Mouse (Mus musculus): ENCODE measurements at regions not wholly inside any gene's neighbourhood (a gene's known extent, or its start where the extent isn't known, plus 50 kb on each side); places are given as distances from the start of the nearest gene placed in this dataset.

DNA sequence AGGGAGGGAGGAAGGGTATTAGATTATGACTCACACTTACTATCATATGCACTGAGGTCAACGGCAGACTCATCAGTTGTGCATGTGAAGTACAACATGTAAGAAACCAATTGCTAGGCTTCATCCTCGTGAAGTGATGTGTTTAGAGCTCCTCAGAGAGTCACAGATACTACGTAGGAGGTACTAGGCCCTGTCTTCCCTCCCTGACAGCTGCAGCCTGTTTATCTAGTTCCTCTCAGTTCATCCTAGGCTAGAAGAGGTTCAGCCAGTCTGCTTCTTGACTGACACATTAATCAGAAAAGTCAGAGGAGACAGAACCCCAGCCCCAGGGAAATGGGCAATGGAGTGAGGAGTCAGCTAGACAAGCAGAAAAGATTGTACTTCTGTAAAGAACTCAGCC lies 180.1 kb upstream of the Eya4 start:
- DNase-seq (ENCODE audit: low spot score), result no peak
- H3K36me3 ChIP-seq (replicated peaks), result no peaks in the 10 kb centered on the region
- H3K4me3 ChIP-seq (ENCODE audit: low read depth, low read length), result no peak overlapping the region
- no peaks in the 10 kb centered on the region for H3K9me3 ChIP-seq (replicated peaks)
- no peaks in the 10 kb centered on the region for H3K27me3 ChIP-seq (ENCODE audit: insufficient read depth, low read length)
- H3K4me1 ChIP-seq (ENCODE audit: insufficient read depth, low read depth, low read length), result no peaks in the 10 kb centered on the region
- no peak for TF ChIP-seq POLR2AphosphoS5 (IDR thresholded peaks at IDR 0.05; ENCODE audit: insufficient replicate concordance, low read depth, low read length)
- no peak for TF ChIP-seq CTCF (IDR thresholded peaks at IDR 0.05; ENCODE audit: low read depth, low read length)
- TF ChIP-seq GATA1 (IDR thresholded peaks at IDR 0.05; ENCODE audit: borderline replicate concordance, low read length), result no peak
- TF ChIP-seq TAL1 (conservative IDR thresholded peaks at IDR 0.05; ENCODE audit: low read depth, low read length), result no peak
- TF ChIP-seq GATA2 (IDR thresholded peaks at IDR 0.05; ENCODE audit: borderline replicate concordance, low read depth, low read length), result no peak
- no peak for ATAC-seq (ENCODE audit: extremely low read depth, insufficient number of reproducible peaks, low FRiP score, poor library complexity, severe bottlenecking)

DNA sequence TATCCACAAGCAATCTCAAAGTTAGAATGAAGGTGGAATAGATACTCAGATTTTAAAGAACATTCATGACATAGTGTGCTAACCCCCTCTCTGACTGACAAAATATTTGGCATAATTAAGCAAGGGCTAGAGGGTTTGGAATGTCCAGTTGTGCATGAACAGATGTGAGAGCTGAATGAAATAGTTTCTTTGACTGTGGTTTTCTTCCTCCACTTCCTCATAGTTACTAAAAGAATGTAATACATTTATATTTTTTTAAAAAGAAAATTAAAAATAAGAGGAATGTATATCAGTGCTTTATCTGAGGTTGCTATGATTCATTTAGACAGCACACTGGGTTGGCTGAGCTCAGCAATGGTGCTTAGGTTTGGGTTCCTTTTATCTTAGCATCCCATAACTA lies 176.2 kb upstream of the Eya4 start:
- Histone ChIP-seq H3K9me3 (replicated peaks) (no peaks in the 10 kb centered on the region), H3K4me3 (ENCODE audit: low read depth, low read length) (no peak overlapping the region), H3K27me3 (ENCODE audit: insufficient read depth, low read length) (no peaks in the 10 kb centered on the region), H3K4me1 (ENCODE audit: insufficient read depth, low read depth, low read length) (no peaks in the 10 kb centered on the region), H3K36me3 (replicated peaks) (no peaks in the 10 kb centered on the region)
- ATAC-seq (ENCODE audit: extremely low read depth, insufficient number of reproducible peaks, low FRiP score, poor library complexity, severe bottlenecking) (no peak), DNase-seq (ENCODE audit: low spot score) (no peak)
- TF ChIP-seq GATA2 (IDR thresholded peaks at IDR 0.05; ENCODE audit: borderline replicate concordance, low read depth, low read length), result no peak
- TF ChIP-seq TAL1 (conservative IDR thresholded peaks at IDR 0.05; ENCODE audit: low read depth, low read length), result no peak
- TF ChIP-seq GATA1 (IDR thresholded peaks at IDR 0.05; ENCODE audit: borderline replicate concordance, low read length), result no peak
- no peak for TF ChIP-seq POLR2AphosphoS5 (IDR thresholded peaks at IDR 0.05; ENCODE audit: insufficient replicate concordance, low read depth, low read length)
- no peak for TF ChIP-seq CTCF (IDR thresholded peaks at IDR 0.05; ENCODE audit: low read depth, low read length)

DNA sequence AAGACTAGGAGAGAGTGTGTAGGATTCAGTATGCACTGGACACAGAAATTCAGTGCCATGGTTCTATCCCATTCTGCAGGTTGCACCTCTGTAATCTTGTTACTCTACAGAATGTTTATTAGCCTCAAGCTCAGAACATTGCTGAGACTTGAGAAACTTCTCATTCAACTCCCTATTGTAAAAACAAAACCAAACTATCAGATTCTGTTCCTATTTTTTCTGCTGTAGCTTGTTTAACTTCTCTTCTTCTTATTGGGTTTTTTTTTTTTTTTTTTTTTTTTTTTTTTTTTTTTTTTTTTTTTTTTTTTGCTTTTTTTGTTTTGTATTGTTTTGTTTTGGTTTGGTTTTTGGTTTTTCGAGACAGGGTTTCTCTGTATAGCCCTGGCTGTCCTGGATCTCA lies 172.1 kb upstream of the Eya4 start:
- H3K36me3 ChIP-seq (replicated peaks), result no peaks in the 10 kb centered on the region
- TF ChIP-seq GATA1 (IDR thresholded peaks at IDR 0.05; ENCODE audit: borderline replicate concordance, low read length) (no peak), TAL1 (conservative IDR thresholded peaks at IDR 0.05; ENCODE audit: low read depth, low read length) (no peak), CTCF (IDR thresholded peaks at IDR 0.05; ENCODE audit: low read depth, low read length) (no peak), GATA2 (IDR thresholded peaks at IDR 0.05; ENCODE audit: borderline replicate concordance, low read depth, low read length) (no peak), POLR2AphosphoS5 (IDR thresholded peaks at IDR 0.05; ENCODE audit: insufficient replicate concordance, low read depth, low read length) (no peak)
- H3K27me3 ChIP-seq (ENCODE audit: insufficient read depth, low read length), result no peaks in the 10 kb centered on the region
- DNase-seq (ENCODE audit: low spot score), result no peak
- H3K4me3 ChIP-seq (ENCODE audit: low read depth, low read length), result no peak overlapping the region
- no peak for ATAC-seq (ENCODE audit: extremely low read depth, insufficient number of reproducible peaks, low FRiP score, poor library complexity, severe bottlenecking)
- H3K9me3 ChIP-seq (replicated peaks), result no peaks in the 10 kb centered on the region
- no peaks in the 10 kb centered on the region for H3K4me1 ChIP-seq (ENCODE audit: insufficient read depth, low read depth, low read length)

DNA sequence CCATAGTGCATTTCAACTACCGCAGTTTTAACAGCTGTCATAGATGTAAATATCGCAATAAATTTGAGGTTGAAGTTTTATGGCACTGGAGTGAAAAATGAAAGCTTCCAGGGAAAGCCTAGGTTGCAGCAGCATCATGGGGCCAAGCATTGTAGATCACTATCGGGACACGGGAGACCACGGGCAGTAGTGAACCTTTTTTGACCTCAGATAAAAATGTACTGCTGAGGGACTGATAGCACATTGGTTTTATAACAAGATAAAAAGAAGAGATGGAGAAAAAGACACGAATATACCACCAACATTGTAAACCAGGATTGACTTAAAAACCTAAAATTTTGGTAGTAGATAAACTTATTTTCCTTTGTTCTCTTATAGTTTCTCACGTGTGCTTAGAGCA lies 143.1 kb upstream of the Eya4 start:
- DNase-seq (ENCODE audit: low spot score) (no peak), ATAC-seq (ENCODE audit: extremely low read depth, insufficient number of reproducible peaks, low FRiP score, poor library complexity, severe bottlenecking) (no peak)
- Histone ChIP-seq H3K27me3 (ENCODE audit: insufficient read depth, low read length) (no peaks in the 10 kb centered on the region), H3K9me3 (replicated peaks) (no peaks in the 10 kb centered on the region), H3K4me3 (ENCODE audit: low read depth, low read length) (no peak overlapping the region), H3K36me3 (replicated peaks) (no peaks in the 10 kb centered on the region), H3K4me1 (ENCODE audit: insufficient read depth, low read depth, low read length) (no peaks in the 10 kb centered on the region)
- no peak for TF ChIP-seq CTCF (IDR thresholded peaks at IDR 0.05; ENCODE audit: low read depth, low read length)
- no peak for TF ChIP-seq GATA1 (IDR thresholded peaks at IDR 0.05; ENCODE audit: borderline replicate concordance, low read length)
- TF ChIP-seq TAL1 (conservative IDR thresholded peaks at IDR 0.05; ENCODE audit: low read depth, low read length), result no peak
- TF ChIP-seq POLR2AphosphoS5 (IDR thresholded peaks at IDR 0.05; ENCODE audit: insufficient replicate concordance, low read depth, low read length), result no peak
- TF ChIP-seq GATA2 (IDR thresholded peaks at IDR 0.05; ENCODE audit: borderline replicate concordance, low read depth, low read length), result no peak

DNA sequence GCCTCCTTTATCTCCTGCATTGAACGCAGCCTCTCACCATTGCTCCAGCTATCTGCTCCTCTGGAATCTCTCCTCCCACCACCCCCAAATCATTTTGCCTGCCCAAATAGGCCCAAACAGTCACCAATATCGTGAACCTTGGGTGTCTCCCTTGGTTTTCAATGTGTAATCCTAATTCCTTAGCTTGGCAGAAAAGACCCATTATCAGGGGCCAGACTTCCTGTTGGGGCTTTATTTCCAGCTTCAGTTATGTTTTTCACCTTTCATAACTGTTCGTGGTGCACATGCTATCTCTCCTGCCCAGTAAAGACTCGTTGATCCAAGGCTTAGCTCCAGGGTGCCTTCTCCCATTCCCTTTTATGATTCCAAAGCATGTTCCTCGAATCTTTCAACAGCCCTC lies 142.4 kb upstream of the Eya4 start:
- H3K36me3 ChIP-seq (replicated peaks), result no peaks in the 10 kb centered on the region
- DNase-seq (ENCODE audit: low spot score) (no peak), ATAC-seq (ENCODE audit: extremely low read depth, insufficient number of reproducible peaks, low FRiP score, poor library complexity, severe bottlenecking) (no peak)
- no peaks in the 10 kb centered on the region for H3K9me3 ChIP-seq (replicated peaks)
- H3K27me3 ChIP-seq (ENCODE audit: insufficient read depth, low read length), result no peaks in the 10 kb centered on the region
- H3K4me1 ChIP-seq (ENCODE audit: insufficient read depth, low read depth, low read length), result no peaks in the 10 kb centered on the region
- TF ChIP-seq GATA2 (IDR thresholded peaks at IDR 0.05; ENCODE audit: borderline replicate concordance, low read depth, low read length) (no peak), GATA1 (IDR thresholded peaks at IDR 0.05; ENCODE audit: borderline replicate concordance, low read length) (no peak), POLR2AphosphoS5 (IDR thresholded peaks at IDR 0.05; ENCODE audit: insufficient replicate concordance, low read depth, low read length) (no peak), TAL1 (conservative IDR thresholded peaks at IDR 0.05; ENCODE audit: low read depth, low read length) (no peak), CTCF (IDR thresholded peaks at IDR 0.05; ENCODE audit: low read depth, low read length) (no peak)
- H3K4me3 ChIP-seq (ENCODE audit: low read depth, low read length), result no peak overlapping the region

DNA sequence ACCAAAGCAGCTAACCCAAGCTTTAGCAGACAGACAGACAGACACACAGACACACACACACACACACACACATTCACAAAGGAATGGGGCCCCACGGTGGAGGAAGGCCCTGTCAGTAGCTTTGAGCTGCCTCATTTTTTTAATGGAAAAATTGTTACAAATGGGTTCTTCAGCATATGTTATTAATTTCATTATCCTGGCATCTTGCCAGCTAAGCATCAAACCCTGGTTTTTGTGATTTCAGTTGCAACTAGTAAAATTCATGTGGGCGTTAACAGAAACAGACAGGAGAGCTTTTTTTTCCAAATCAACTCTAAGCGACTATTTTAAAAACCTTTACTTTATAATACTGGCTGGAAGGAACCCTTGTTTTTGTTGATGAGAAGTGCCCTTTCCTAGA lies 138.4 kb upstream of the Eya4 start:
- no peak for TF ChIP-seq TAL1 (conservative IDR thresholded peaks at IDR 0.05; ENCODE audit: low read depth, low read length)
- no peak for TF ChIP-seq GATA1 (IDR thresholded peaks at IDR 0.05; ENCODE audit: borderline replicate concordance, low read length)
- no peak for TF ChIP-seq POLR2AphosphoS5 (IDR thresholded peaks at IDR 0.05; ENCODE audit: insufficient replicate concordance, low read depth, low read length)
- TF ChIP-seq CTCF (IDR thresholded peaks at IDR 0.05; ENCODE audit: low read depth, low read length), result no peak
- no peak for TF ChIP-seq GATA2 (IDR thresholded peaks at IDR 0.05; ENCODE audit: borderline replicate concordance, low read depth, low read length)
- Histone ChIP-seq H3K9me3 (replicated peaks) (no peaks in the 10 kb centered on the region), H3K36me3 (replicated peaks) (no peaks in the 10 kb centered on the region), H3K4me3 (ENCODE audit: low read depth, low read length) (no peak overlapping the region), H3K4me1 (ENCODE audit: insufficient read depth, low read depth, low read length) (no peaks in the 10 kb centered on the region), H3K27me3 (ENCODE audit: insufficient read depth, low read length) (no peaks in the 10 kb centered on the region)
- ATAC-seq (ENCODE audit: extremely low read depth, insufficient number of reproducible peaks, low FRiP score, poor library complexity, severe bottlenecking) (no peak), DNase-seq (ENCODE audit: low spot score) (no peak)
